Mouse (Mus musculus): ENCODE data around the gene Tmem268. TPM values are rescaled to one million over a fixed set of nuclear protein-coding genes. Genes with fewer than 3 reads are reported as not detected.

Tmem268 gene
- polyA plus RNA-seq, 1 experiment from 2014 or later: 11.3 TPM

- ATAC-seq (replicated peaks; ENCODE audit: low FRiP score, low TSS enrichment, low read depth): no peak
- 88% methylated on average over 1 of the region's 1 CpGs for WGBS
- H3K9me3 ChIP-seq (ENCODE audit: control insufficient read depth, low read length): no peaks in the 10 kb centered on the region
- peaks cover 7% of the 10 kb centered on the region for H3K4me1 ChIP-seq (replicated peaks; ENCODE audit: control insufficient read depth, insufficient read depth, low read length)
- H3K27ac ChIP-seq (ENCODE audit: low read depth): no peak overlapping the region
- H3K27me3 ChIP-seq (replicated peaks; ENCODE audit: control insufficient read depth, insufficient read depth, low read length): no peaks in the 10 kb centered on the region
- H3K4me2 ChIP-seq (ENCODE audit: low read length): no peak overlapping the region
- no peak for DNase-seq (ENCODE audit: low spot score)
- H3K36me3 ChIP-seq (ENCODE audit: control insufficient read depth, insufficient read depth, low read length): peaks cover 48% of the 10 kb centered on the region
- H3K9ac ChIP-seq (ENCODE audit: low read length): no peak overlapping the region
- H3K4me3 ChIP-seq (ENCODE audit: low read depth, low read length): no peak overlapping the region
These were observed 5.7 kb upstream of the Tmem268 start for GRCm38 (mm10) chr4:63552865-63553264.

GRCm38 (mm10) chr4:63553789-63554576 lies 4.6 kb upstream of the Tmem268 start:
- no peaks in the 10 kb centered on the region for H3K9me3 ChIP-seq (ENCODE audit: control insufficient read depth, low read length)
- 61% methylated on average over 4 of the region's 4 CpGs for WGBS
- no peak overlapping the region for H3K4me3 ChIP-seq (ENCODE audit: low read depth, low read length)
- H3K9ac ChIP-seq (ENCODE audit: low read length): no peak overlapping the region
- peaks cover 42% of the 10 kb centered on the region for H3K36me3 ChIP-seq (ENCODE audit: control insufficient read depth, insufficient read depth, low read length)
- no peak overlapping the region for H3K27ac ChIP-seq (ENCODE audit: low read depth)
- H3K4me1 ChIP-seq (replicated peaks; ENCODE audit: control insufficient read depth, insufficient read depth, low read length): peaks cover 12% of the 10 kb centered on the region
- H3K27me3 ChIP-seq (replicated peaks; ENCODE audit: control insufficient read depth, insufficient read depth, low read length): no peaks in the 10 kb centered on the region
- ATAC-seq (replicated peaks; ENCODE audit: low FRiP score, low TSS enrichment, low read depth) (no peak), DNase-seq (ENCODE audit: low spot score) (no peak)
- H3K4me2 ChIP-seq (ENCODE audit: low read length): no peak overlapping the region

GRCm38 (mm10) chr4:63554616-63555015 lies 4.0 kb upstream of the Tmem268 start:
- Histone ChIP-seq H3K9me3 (ENCODE audit: control insufficient read depth, low read length) (no peaks in the 10 kb centered on the region), H3K36me3 (ENCODE audit: control insufficient read depth, insufficient read depth, low read length) (peaks cover 36% of the 10 kb centered on the region), H3K27ac (ENCODE audit: low read depth) (no peak overlapping the region), H3K4me3 (ENCODE audit: low read depth, low read length) (no peak overlapping the region), H3K9ac (ENCODE audit: low read length) (no peak overlapping the region), H3K27me3 (replicated peaks; ENCODE audit: control insufficient read depth, insufficient read depth, low read length) (no peaks in the 10 kb centered on the region), H3K4me2 (ENCODE audit: low read length) (no peak overlapping the region), H3K4me1 (replicated peaks; ENCODE audit: control insufficient read depth, insufficient read depth, low read length) (peaks cover 18% of the 10 kb centered on the region)
- ATAC-seq (replicated peaks; ENCODE audit: low FRiP score, low TSS enrichment, low read depth): no peak
- no peak for DNase-seq (ENCODE audit: low spot score)
- WGBS: 46% methylated on average over 3 of the region's 3 CpGs

- Histone ChIP-seq H3K4me1 (replicated peaks; ENCODE audit: control insufficient read depth, insufficient read depth, low read length) (peaks cover 22% of the 10 kb centered on the region), H3K9ac (ENCODE audit: low read length) (no peak overlapping the region), H3K27ac (ENCODE audit: low read depth) (no peak overlapping the region), H3K36me3 (ENCODE audit: control insufficient read depth, insufficient read depth, low read length) (peaks cover 34% of the 10 kb centered on the region), H3K4me2 (ENCODE audit: low read length) (no peak overlapping the region), H3K4me3 (ENCODE audit: low read depth, low read length) (no peak overlapping the region), H3K9me3 (ENCODE audit: control insufficient read depth, low read length) (no peaks in the 10 kb centered on the region), H3K27me3 (replicated peaks; ENCODE audit: control insufficient read depth, insufficient read depth, low read length) (no peaks in the 10 kb centered on the region)
- DNase-seq (ENCODE audit: low spot score): no peak
- no peak for ATAC-seq (replicated peaks; ENCODE audit: low FRiP score, low TSS enrichment, low read depth)
- WGBS: 91% methylated on average over 2 of the region's 2 CpGs
These were observed 3.5 kb upstream of the Tmem268 start for GRCm38 (mm10) chr4:63555111-63555510.

GRCm38 (mm10) chr4:63556665-63557064 lies 1.9 kb upstream of the Tmem268 start:
- no peak for DNase-seq (ENCODE audit: low spot score)
- no peak overlapping the region for H3K9ac ChIP-seq (ENCODE audit: low read length)
- ATAC-seq (replicated peaks; ENCODE audit: low FRiP score, low TSS enrichment, low read depth): no peak
- no peaks in the 10 kb centered on the region for H3K27me3 ChIP-seq (replicated peaks; ENCODE audit: control insufficient read depth, insufficient read depth, low read length)
- no peak overlapping the region for H3K4me3 ChIP-seq (ENCODE audit: low read depth, low read length)
- H3K36me3 ChIP-seq (ENCODE audit: control insufficient read depth, insufficient read depth, low read length): peaks cover 20% of the 10 kb centered on the region
- H3K9me3 ChIP-seq (ENCODE audit: control insufficient read depth, low read length): no peaks in the 10 kb centered on the region
- H3K4me1 ChIP-seq (replicated peaks; ENCODE audit: control insufficient read depth, insufficient read depth, low read length): peaks cover 32% of the 10 kb centered on the region
- no peak overlapping the region for H3K4me2 ChIP-seq (ENCODE audit: low read length)
- H3K27ac ChIP-seq (ENCODE audit: low read depth): no peak overlapping the region
- WGBS: 69% methylated on average over 5 of the region's 5 CpGs

- Histone ChIP-seq H3K4me2 (ENCODE audit: low read length) (peak overlapping the region; percentile 83), H3K4me3 (ENCODE audit: low read depth, low read length) (no peak overlapping the region), H3K27ac (ENCODE audit: low read depth) (no peak overlapping the region), H3K36me3 (ENCODE audit: control insufficient read depth, insufficient read depth, low read length) (peaks cover 14% of the 10 kb centered on the region), H3K9ac (ENCODE audit: low read length) (no peak overlapping the region; the same call in 1 of the 2 replicates), H3K27me3 (replicated peaks; ENCODE audit: control insufficient read depth, insufficient read depth, low read length) (no peaks in the 10 kb centered on the region), H3K4me1 (replicated peaks; ENCODE audit: control insufficient read depth, insufficient read depth, low read length) (peaks cover 40% of the 10 kb centered on the region), H3K9me3 (ENCODE audit: control insufficient read depth, low read length) (no peaks in the 10 kb centered on the region)
- DNase-seq (ENCODE audit: low spot score) (peak; percentile 62), ATAC-seq (replicated peaks; ENCODE audit: low FRiP score, low TSS enrichment, low read depth) (no peak)
- 31% methylated on average over 16 of the region's 16 CpGs for WGBS
These were observed 1.2 kb upstream of the Tmem268 start for GRCm38 (mm10) chr4:63557124-63558059.

GRCm38 (mm10) chr4:63559127-63559697 lies 631 bp downstream of the Tmem268 start:
- Histone ChIP-seq H3K36me3 (ENCODE audit: control insufficient read depth, insufficient read depth, low read length) (peaks cover 2% of the 10 kb centered on the region; the same call in 1 of the 2 replicates), H3K27ac (ENCODE audit: low read depth) (no peak overlapping the region; the same call in 1 of the 2 replicates), H3K4me1 (replicated peaks; ENCODE audit: control insufficient read depth, insufficient read depth, low read length) (peaks cover 40% of the 10 kb centered on the region), H3K4me3 (ENCODE audit: low read depth, low read length) (peak overlapping the region; percentile 62), H3K9ac (ENCODE audit: low read length) (peak overlapping the region; percentile 85), H3K9me3 (ENCODE audit: control insufficient read depth, low read length) (no peaks in the 10 kb centered on the region), H3K4me2 (ENCODE audit: low read length) (peak overlapping the region; percentile 83), H3K27me3 (replicated peaks; ENCODE audit: control insufficient read depth, insufficient read depth, low read length) (no peaks in the 10 kb centered on the region)
- 39% methylated on average over 9 of the region's 9 CpGs for WGBS
- DNase-seq (ENCODE audit: low spot score) (peak; percentile 54), ATAC-seq (replicated peaks; ENCODE audit: low FRiP score, low TSS enrichment, low read depth) (no peak)

- Histone ChIP-seq H3K9me3 (ENCODE audit: control insufficient read depth, low read length) (no peaks in the 10 kb centered on the region), H3K4me1 (replicated peaks; ENCODE audit: control insufficient read depth, insufficient read depth, low read length) (peaks cover 40% of the 10 kb centered on the region), H3K4me3 (ENCODE audit: low read depth, low read length) (no peak overlapping the region), H3K36me3 (ENCODE audit: control insufficient read depth, insufficient read depth, low read length) (peaks cover 6% of the 10 kb centered on the region; the same call in 1 of the 2 replicates), H3K27ac (ENCODE audit: low read depth) (no peak overlapping the region), H3K9ac (ENCODE audit: low read length) (no peak overlapping the region), H3K4me2 (ENCODE audit: low read length) (peak overlapping the region; percentile 83; the same call in 1 of the 2 replicates), H3K27me3 (replicated peaks; ENCODE audit: control insufficient read depth, insufficient read depth, low read length) (no peaks in the 10 kb centered on the region)
- WGBS: 78% methylated on average over 8 of the region's 8 CpGs
- DNase-seq (ENCODE audit: low spot score) (no peak), ATAC-seq (replicated peaks; ENCODE audit: low FRiP score, low TSS enrichment, low read depth) (no peak)
These were observed 1.5 kb downstream of the Tmem268 start for GRCm38 (mm10) chr4:63560079-63560478.

All from intestine, embryonic 14.5 days (tissue).